Mouse (Mus musculus): ENCODE measurements at regions not wholly inside any gene's neighbourhood (a gene's known extent, or its start where the extent isn't known, plus 50 kb on each side); places are given as distances from the start of the nearest gene placed in this dataset.

- TF ChIP-seq EP300 (IDR thresholded peaks at IDR 0.05; ENCODE audit: low read depth) = no peak
- no peak for TF ChIP-seq CTCF (IDR thresholded peaks at IDR 0.05; ENCODE audit: low read depth)
Measured at GRCm38 (mm10) chr5:18177810-18178209, 182.3 kb downstream of the Gnai1 start.
